Mouse (Mus musculus): ENCODE data around the gene Espn. TPM values are rescaled to one million over a fixed set of nuclear protein-coding genes. Genes with fewer than 3 reads are reported as not detected.

The Espn gene
- polyA plus RNA-seq, 1 experiment: 0.56 TPM

- no peak overlapping the region for H3K4me3 ChIP-seq (ENCODE audit: insufficient read depth, low read length)
Observed at GRCm38 (mm10) chr4:152169103-152169502, 16.9 kb upstream of the Espn start.

GRCm38 (mm10) chr4:152168052-152168451, 15.9 kb upstream of the Espn start:
- TF ChIP-seq CTCF (IDR thresholded peaks at IDR 0.05; ENCODE audit: borderline replicate concordance, insufficient read depth, low read length) (no peak), POLR2A (IDR thresholded peaks at IDR 0.05; ENCODE audit: low read depth, low read length) (no peak)
- Histone ChIP-seq H3K4me1 (ENCODE audit: control insufficient read depth, insufficient read depth, low read length) (no peaks in the 10 kb centered on the region), H3K27ac (ENCODE audit: insufficient read depth, low read length) (no peak overlapping the region), H3K4me3 (ENCODE audit: insufficient read depth, low read length) (no peak overlapping the region)

More at GRCm38 (mm10) chr4:152169103-152169502, 16.9 kb upstream of the Espn start:
- TF ChIP-seq POLR2A (IDR thresholded peaks at IDR 0.05; ENCODE audit: low read depth, low read length) (no peak), CTCF (IDR thresholded peaks at IDR 0.05; ENCODE audit: borderline replicate concordance, insufficient read depth, low read length) (no peak)
- Histone ChIP-seq H3K27ac (ENCODE audit: insufficient read depth, low read length) (no peak overlapping the region), H3K4me1 (ENCODE audit: control insufficient read depth, insufficient read depth, low read length) (no peaks in the 10 kb centered on the region)

- no peak for TF ChIP-seq POLR2A (IDR thresholded peaks at IDR 0.05; ENCODE audit: low read depth, low read length)
- peak; percentile 88 for TF ChIP-seq CTCF (IDR thresholded peaks at IDR 0.05; ENCODE audit: borderline replicate concordance, insufficient read depth, low read length)
- Histone ChIP-seq H3K27ac (ENCODE audit: insufficient read depth, low read length) (peak overlapping the region; percentile 70), H3K4me3 (ENCODE audit: insufficient read depth, low read length) (no peak overlapping the region), H3K4me1 (ENCODE audit: control insufficient read depth, insufficient read depth, low read length) (no peaks in the 10 kb centered on the region)
Observed at GRCm38 (mm10) chr4:152165036-152165931, 13.1 kb upstream of the Espn start.

GRCm38 (mm10) chr4:152162748-152163147, 10.6 kb upstream of the Espn start:
- H3K4me3 ChIP-seq (ENCODE audit: insufficient read depth, low read length): no peak overlapping the region
- no peak for TF ChIP-seq POLR2A (IDR thresholded peaks at IDR 0.05; ENCODE audit: low read depth, low read length)
- no peak for TF ChIP-seq CTCF (IDR thresholded peaks at IDR 0.05; ENCODE audit: borderline replicate concordance, insufficient read depth, low read length)
- no peak overlapping the region for H3K27ac ChIP-seq (ENCODE audit: insufficient read depth, low read length)
- no peaks in the 10 kb centered on the region for H3K4me1 ChIP-seq (ENCODE audit: control insufficient read depth, insufficient read depth, low read length)

GRCm38 (mm10) chr4:152161601-152162000, 9.4 kb upstream of the Espn start:
- TF ChIP-seq POLR2A (IDR thresholded peaks at IDR 0.05; ENCODE audit: low read depth, low read length): no peak
- no peak for TF ChIP-seq CTCF (IDR thresholded peaks at IDR 0.05; ENCODE audit: borderline replicate concordance, insufficient read depth, low read length)
- Histone ChIP-seq H3K4me1 (ENCODE audit: control insufficient read depth, insufficient read depth, low read length) (no peaks in the 10 kb centered on the region), H3K27ac (ENCODE audit: insufficient read depth, low read length) (no peak overlapping the region), H3K4me3 (ENCODE audit: insufficient read depth, low read length) (no peak overlapping the region)

- Histone ChIP-seq H3K27ac (ENCODE audit: insufficient read depth, low read length) (no peak overlapping the region), H3K4me1 (ENCODE audit: control insufficient read depth, insufficient read depth, low read length) (no peaks in the 10 kb centered on the region), H3K4me3 (ENCODE audit: insufficient read depth, low read length) (no peak overlapping the region)
- TF ChIP-seq CTCF (IDR thresholded peaks at IDR 0.05; ENCODE audit: borderline replicate concordance, insufficient read depth, low read length): no peak
- TF ChIP-seq POLR2A (IDR thresholded peaks at IDR 0.05; ENCODE audit: low read depth, low read length): no peak
Observed at GRCm38 (mm10) chr4:152160748-152161147, 8.6 kb upstream of the Espn start.

GRCm38 (mm10) chr4:152159285-152159678, 7.1 kb upstream of the Espn start:
- TF ChIP-seq CTCF (IDR thresholded peaks at IDR 0.05; ENCODE audit: borderline replicate concordance, insufficient read depth, low read length) (no peak), POLR2A (IDR thresholded peaks at IDR 0.05; ENCODE audit: low read depth, low read length) (no peak)
- no peak overlapping the region for H3K27ac ChIP-seq (ENCODE audit: insufficient read depth, low read length)
- H3K4me3 ChIP-seq (ENCODE audit: insufficient read depth, low read length): no peak overlapping the region
- no peaks in the 10 kb centered on the region for H3K4me1 ChIP-seq (ENCODE audit: control insufficient read depth, insufficient read depth, low read length)

GRCm38 (mm10) chr4:152158585-152159284, 6.6 kb upstream of the Espn start, which contains the start of gene Hes2:
Gene Hes2, plus strand, starts transcription at chr4:152158867.
- Histone ChIP-seq H3K27ac (ENCODE audit: insufficient read depth, low read length) (no peak within 1 kb of the TSS), H3K4me3 (ENCODE audit: insufficient read depth, low read length) (no peak within 1 kb of the TSS), H3K4me1 (ENCODE audit: control insufficient read depth, insufficient read depth, low read length) (no peaks in the 10 kb centered on the region)
- TF ChIP-seq POLR2A (IDR thresholded peaks at IDR 0.05; ENCODE audit: low read depth, low read length): no peak
- TF ChIP-seq CTCF (IDR thresholded peaks at IDR 0.05; ENCODE audit: borderline replicate concordance, insufficient read depth, low read length): no peak

GRCm38 (mm10) chr4:152157779-152158584, 5.8 kb upstream of the Espn start:
- Histone ChIP-seq H3K4me1 (ENCODE audit: control insufficient read depth, insufficient read depth, low read length) (no peaks in the 10 kb centered on the region), H3K4me3 (ENCODE audit: insufficient read depth, low read length) (no peak overlapping the region), H3K27ac (ENCODE audit: insufficient read depth, low read length) (no peak overlapping the region)
- TF ChIP-seq POLR2A (IDR thresholded peaks at IDR 0.05; ENCODE audit: low read depth, low read length): no peak
- TF ChIP-seq CTCF (IDR thresholded peaks at IDR 0.05; ENCODE audit: borderline replicate concordance, insufficient read depth, low read length): no peak

All from embryonic fibroblast, embryonic 13.5 days (primary cell).